Mouse (Mus musculus): Measurements from ENCODE around the gene Snapc2. TPM values are rescaled to one million over a fixed set of nuclear protein-coding genes. Genes with fewer than 3 reads are reported as not detected.

The Snapc2 gene
- total RNA-seq, 2 experiments from 2014 or later = 30.6 to 31.8 TPM

- DNase-seq (ENCODE audit: low spot score in 2 of 2) = peak in 1 of 2 experiments; percentile 26
These were observed 10.4 kb downstream of the Snapc2 start for GRCm38 (mm10) chr8:4263105-4263791.

- DNase-seq (ENCODE audit: low spot score in 2 of 2) = no peak
These were observed 12.5 kb downstream of the Snapc2 start for GRCm38 (mm10) chr8:4265160-4265914.

GRCm38 (mm10) chr8:4267627-4268026 lies 14.7 kb downstream of the Snapc2 start:
- no peak for DNase-seq (ENCODE audit: low spot score in 2 of 2)

GRCm38 (mm10) chr8:4269609-4270008 lies 16.7 kb downstream of the Snapc2 start:
- no peak for DNase-seq (ENCODE audit: low spot score in 2 of 2)

GRCm38 (mm10) chr8:4275275-4276110 lies 22.6 kb downstream of the Snapc2 start, which contains the start of gene Timm44:
TSS of gene Timm44 (minus strand) at chr8:4275913.
- DNase-seq (ENCODE audit: low spot score in 2 of 2) = peak; percentile 98

- DNase-seq (ENCODE audit: low spot score in 2 of 2) = no peak
These were observed 23.2 kb downstream of the Snapc2 start for GRCm38 (mm10) chr8:4276111-4276465.

- no peak for DNase-seq (ENCODE audit: low spot score in 2 of 2)
These were observed 39.9 kb downstream of the Snapc2 start for GRCm38 (mm10) chr8:4292738-4293137.

GRCm38 (mm10) chr8:4297822-4298221 lies 44.9 kb downstream of the Snapc2 start:
- DNase-seq (ENCODE audit: low spot score in 2 of 2) = no peak

GRCm38 (mm10) chr8:4304124-4304547 lies 51.3 kb downstream of the Snapc2 start:
- DNase-seq (ENCODE audit: low spot score in 2 of 2) = no peak

Other genes with a start within 250 kb of the Snapc2 start
- gene Cd209f, start 147.2 kb upstream of the Snapc2 start, total RNA-seq (2021) = 1 to 10 TPM in 1 of 2 experiments, under 1 TPM in 1; 0.94 to 1.4 TPM
- gene Cd209g, start 119.0 kb upstream of the Snapc2 start, total RNA-seq (2021) = 1 to 10 TPM in 1 of 2 experiments, under 1 TPM in 1; 0.37 to 1.4 TPM
- 100 to 1,000 TPM in 1 of 2 experiments, 10 to 100 TPM in 1; 98.1 to 102 TPM for gene Evi5l, start 86.5 kb upstream of the Snapc2 start, total RNA-seq (2021)
- gene Prr36, start 35.6 kb upstream of the Snapc2 start, total RNA-seq (2021) = 10 to 100 TPM; 32.7 to 41.9 TPM
- under 1 TPM in 1 of 2 experiments, not detected in 1; 0.33 TPM for gene Lrrc8e, start 26.3 kb upstream of the Snapc2 start, total RNA-seq (2021)
- gene Map2k7, start 14.3 kb upstream of the Snapc2 start, total RNA-seq (2021) = 100 to 1,000 TPM in 1 of 2 experiments, 10 to 100 TPM in 1; 92.3 to 108 TPM
- not detected for gene Gm49320, start 14.2 kb upstream of the Snapc2 start, total RNA-seq (2021)
- 1 to 10 TPM; 9.5 TPM for gene Tgfbr3l, start 4.9 kb upstream of the Snapc2 start, total RNA-seq (2021)
- 100 to 1,000 TPM; 519 to 574 TPM for gene Ctxn1, start 6.2 kb downstream of the Snapc2 start, total RNA-seq (2021)
- 10 to 100 TPM; 59.0 to 69.1 TPM for gene Timm44, start 22.8 kb downstream of the Snapc2 start, total RNA-seq (2021)
- gene Ccl25, start 72.1 kb downstream of the Snapc2 start, total RNA-seq (2021) = 10 to 100 TPM; 19.6 to 19.9 TPM
- gene Elavl1, start 72.3 kb downstream of the Snapc2 start, total RNA-seq (2021) = 10 to 100 TPM; 73.3 to 77.0 TPM
- 10 to 100 TPM; 43.6 to 48.1 TPM for gene Cers4, start 239.9 kb downstream of the Snapc2 start, total RNA-seq (2021)

Measured in left cerebral cortex, adult 18-20 months (tissue).